Mouse (Mus musculus): ENCODE measurements at regions not wholly inside any gene's neighbourhood (a gene's known extent, or its start where the extent isn't known, plus 50 kb on each side); places are given as distances from the start of the nearest gene placed in this dataset.

GRCm38 (mm10) chr12:36792205-36792604, 316.1 kb upstream of the Meox2 start:
- no peak overlapping the region for H3K4me3 ChIP-seq (ENCODE audit: low read depth, low read length)
- ATAC-seq (ENCODE audit: extremely low read depth, insufficient number of reproducible peaks, low FRiP score, poor library complexity, severe bottlenecking) (peak; percentile 50), DNase-seq (ENCODE audit: low spot score) (no peak)
- peaks cover 5% of the 10 kb centered on the region; the same call in 1 of the 2 replicates for H3K4me1 ChIP-seq (ENCODE audit: insufficient read depth, low read depth, low read length)
- H3K27me3 ChIP-seq (ENCODE audit: insufficient read depth, low read length): no peaks in the 10 kb centered on the region
- H3K36me3 ChIP-seq (replicated peaks): no peaks in the 10 kb centered on the region
- no peaks in the 10 kb centered on the region for H3K9me3 ChIP-seq (replicated peaks)
- TF ChIP-seq GATA2 (IDR thresholded peaks at IDR 0.05; ENCODE audit: borderline replicate concordance, low read depth, low read length) (no peak), TAL1 (conservative IDR thresholded peaks at IDR 0.05; ENCODE audit: low read depth, low read length) (no peak), GATA1 (IDR thresholded peaks at IDR 0.05; ENCODE audit: borderline replicate concordance, low read length) (no peak), CTCF (IDR thresholded peaks at IDR 0.05; ENCODE audit: low read depth, low read length) (no peak), POLR2AphosphoS5 (IDR thresholded peaks at IDR 0.05; ENCODE audit: insufficient replicate concordance, low read depth, low read length) (no peak)

GRCm38 (mm10) chr12:36793799-36794198, 314.5 kb upstream of the Meox2 start:
- no peaks in the 10 kb centered on the region for H3K27me3 ChIP-seq (ENCODE audit: insufficient read depth, low read length)
- no peak overlapping the region for H3K4me3 ChIP-seq (ENCODE audit: low read depth, low read length)
- TF ChIP-seq TAL1 (conservative IDR thresholded peaks at IDR 0.05; ENCODE audit: low read depth, low read length): no peak
- TF ChIP-seq POLR2AphosphoS5 (IDR thresholded peaks at IDR 0.05; ENCODE audit: insufficient replicate concordance, low read depth, low read length): no peak
- TF ChIP-seq CTCF (IDR thresholded peaks at IDR 0.05; ENCODE audit: low read depth, low read length): no peak
- TF ChIP-seq GATA1 (IDR thresholded peaks at IDR 0.05; ENCODE audit: borderline replicate concordance, low read length): no peak
- TF ChIP-seq GATA2 (IDR thresholded peaks at IDR 0.05; ENCODE audit: borderline replicate concordance, low read depth, low read length): no peak
- no peaks in the 10 kb centered on the region for H3K9me3 ChIP-seq (replicated peaks)
- H3K36me3 ChIP-seq (replicated peaks): no peaks in the 10 kb centered on the region
- ATAC-seq (ENCODE audit: extremely low read depth, insufficient number of reproducible peaks, low FRiP score, poor library complexity, severe bottlenecking): no peak
- DNase-seq (ENCODE audit: low spot score): no peak
- H3K4me1 ChIP-seq (ENCODE audit: insufficient read depth, low read depth, low read length): peaks cover 5% of the 10 kb centered on the region; the same call in 1 of the 2 replicates

GRCm38 (mm10) chr12:36796201-36796600, 312.1 kb upstream of the Meox2 start:
- H3K4me1 ChIP-seq (ENCODE audit: insufficient read depth, low read depth, low read length): peaks cover 5% of the 10 kb centered on the region; the same call in 1 of the 2 replicates
- H3K36me3 ChIP-seq (replicated peaks): no peaks in the 10 kb centered on the region
- no peak for ATAC-seq (ENCODE audit: extremely low read depth, insufficient number of reproducible peaks, low FRiP score, poor library complexity, severe bottlenecking)
- no peak for DNase-seq (ENCODE audit: low spot score)
- no peaks in the 10 kb centered on the region for H3K27me3 ChIP-seq (ENCODE audit: insufficient read depth, low read length)
- H3K4me3 ChIP-seq (ENCODE audit: low read depth, low read length): no peak overlapping the region
- TF ChIP-seq GATA2 (IDR thresholded peaks at IDR 0.05; ENCODE audit: borderline replicate concordance, low read depth, low read length): no peak
- TF ChIP-seq GATA1 (IDR thresholded peaks at IDR 0.05; ENCODE audit: borderline replicate concordance, low read length): no peak
- TF ChIP-seq POLR2AphosphoS5 (IDR thresholded peaks at IDR 0.05; ENCODE audit: insufficient replicate concordance, low read depth, low read length): no peak
- TF ChIP-seq CTCF (IDR thresholded peaks at IDR 0.05; ENCODE audit: low read depth, low read length): no peak
- TF ChIP-seq TAL1 (conservative IDR thresholded peaks at IDR 0.05; ENCODE audit: low read depth, low read length): no peak
- no peaks in the 10 kb centered on the region for H3K9me3 ChIP-seq (replicated peaks)

- no peak for TF ChIP-seq TAL1 (conservative IDR thresholded peaks at IDR 0.05; ENCODE audit: low read depth, low read length)
- TF ChIP-seq GATA1 (IDR thresholded peaks at IDR 0.05; ENCODE audit: borderline replicate concordance, low read length): no peak
- TF ChIP-seq POLR2AphosphoS5 (IDR thresholded peaks at IDR 0.05; ENCODE audit: insufficient replicate concordance, low read depth, low read length): no peak
- DNase-seq (ENCODE audit: low spot score) (no peak), ATAC-seq (ENCODE audit: extremely low read depth, insufficient number of reproducible peaks, low FRiP score, poor library complexity, severe bottlenecking) (no peak)
- Histone ChIP-seq H3K4me3 (ENCODE audit: low read depth, low read length) (no peak overlapping the region), H3K9me3 (replicated peaks) (peaks cover 4% of the 10 kb centered on the region; the same call in 1 of the 2 replicates), H3K4me1 (ENCODE audit: insufficient read depth, low read depth, low read length) (no peaks in the 10 kb centered on the region), H3K27me3 (ENCODE audit: insufficient read depth, low read length) (no peaks in the 10 kb centered on the region), H3K36me3 (replicated peaks) (no peaks in the 10 kb centered on the region)
Measured at GRCm38 (mm10) chr12:36817938-36818337, 290.4 kb upstream of the Meox2 start.

- Histone ChIP-seq H3K27me3 (ENCODE audit: insufficient read depth, low read length) (no peaks in the 10 kb centered on the region), H3K4me1 (ENCODE audit: insufficient read depth, low read depth, low read length) (no peaks in the 10 kb centered on the region), H3K9me3 (replicated peaks) (peaks cover 4% of the 10 kb centered on the region; the same call in 1 of the 2 replicates), H3K4me3 (ENCODE audit: low read depth, low read length) (no peak overlapping the region), H3K36me3 (replicated peaks) (no peaks in the 10 kb centered on the region)
- DNase-seq (ENCODE audit: low spot score): no peak
- TF ChIP-seq CTCF (IDR thresholded peaks at IDR 0.05; ENCODE audit: low read depth, low read length): no peak
- TF ChIP-seq TAL1 (conservative IDR thresholded peaks at IDR 0.05; ENCODE audit: low read depth, low read length): no peak
- TF ChIP-seq GATA1 (IDR thresholded peaks at IDR 0.05; ENCODE audit: borderline replicate concordance, low read length): no peak
- TF ChIP-seq POLR2AphosphoS5 (IDR thresholded peaks at IDR 0.05; ENCODE audit: insufficient replicate concordance, low read depth, low read length): no peak
- TF ChIP-seq GATA2 (IDR thresholded peaks at IDR 0.05; ENCODE audit: borderline replicate concordance, low read depth, low read length): no peak
- ATAC-seq (ENCODE audit: extremely low read depth, insufficient number of reproducible peaks, low FRiP score, poor library complexity, severe bottlenecking): no peak
Measured at GRCm38 (mm10) chr12:36818852-36819251, 289.5 kb upstream of the Meox2 start.

- H3K9me3 ChIP-seq (replicated peaks): no peaks in the 10 kb centered on the region
- no peaks in the 10 kb centered on the region for H3K36me3 ChIP-seq (replicated peaks)
- no peak overlapping the region for H3K4me3 ChIP-seq (ENCODE audit: low read depth, low read length)
- DNase-seq (ENCODE audit: low spot score): no peak
- ATAC-seq (ENCODE audit: extremely low read depth, insufficient number of reproducible peaks, low FRiP score, poor library complexity, severe bottlenecking): no peak
- no peaks in the 10 kb centered on the region for H3K27me3 ChIP-seq (ENCODE audit: insufficient read depth, low read length)
- no peaks in the 10 kb centered on the region for H3K4me1 ChIP-seq (ENCODE audit: insufficient read depth, low read depth, low read length)
- no peak for TF ChIP-seq TAL1 (conservative IDR thresholded peaks at IDR 0.05; ENCODE audit: low read depth, low read length)
- no peak for TF ChIP-seq GATA2 (IDR thresholded peaks at IDR 0.05; ENCODE audit: borderline replicate concordance, low read depth, low read length)
- no peak for TF ChIP-seq GATA1 (IDR thresholded peaks at IDR 0.05; ENCODE audit: borderline replicate concordance, low read length)
- TF ChIP-seq CTCF (IDR thresholded peaks at IDR 0.05; ENCODE audit: low read depth, low read length): no peak
- TF ChIP-seq POLR2AphosphoS5 (IDR thresholded peaks at IDR 0.05; ENCODE audit: insufficient replicate concordance, low read depth, low read length): no peak
Measured at GRCm38 (mm10) chr12:36826766-36827165, 281.6 kb upstream of the Meox2 start.

Data from G1E (cell line).